Mouse (Mus musculus) limb, embryonic 14.5 days (tissue): ENCODE results near the gene Ccl26. TPM values are rescaled to one million over a fixed set of nuclear protein-coding genes. Genes with fewer than 3 reads are reported as not detected.
A peak's percentile ranks its signal among the peaks of the same experiment; 100 is the strongest.

Source experiments
- ATAC-seq: fragments of 200-750 bp; cut with Nextera tagmentation; 2 replicates; pipeline ENCODE4 v1.8.0; 2017; ENCODE audit warnings: low read depth, moderate number of reproducible peaks, moderate TSS enrichment; ENCODE audit not compliant: low FRiP score
- DNase-seq: peaks from one replicate; pipeline ENCODE4 v3.0.0-alpha.2; 2015; ENCODE audit warnings: low spot score
- H3K27ac ChIP-seq: fragments of 300-500 bp; sonication (generic); replicated peaks from 2 replicates; pipeline ENCODE4 v1.5.1; 2014; ENCODE audit warnings: low read depth, mild to moderate bottlenecking, low read length, moderate library complexity, mixed read lengths
- H3K27me3 ChIP-seq: fragments of 300-500 bp; sonication (generic); 2 replicates; pipeline ENCODE4 v1.6.1; 2014; ENCODE audit warnings: low read length, mixed read lengths; ENCODE audit not compliant: control insufficient read depth, insufficient read depth
- H3K36me3 ChIP-seq: fragments of 300-500 bp; sonication (generic); 2 replicates; pipeline ENCODE4 v1.6.1; 2014; ENCODE audit warnings: mild to moderate bottlenecking, low read length, moderate library complexity, mixed read lengths; ENCODE audit not compliant: control insufficient read depth, insufficient read depth
- H3K4me1 ChIP-seq: fragments of 300-500 bp; sonication (generic); 2 replicates; pipeline ENCODE4 v1.6.1; 2014; ENCODE audit warnings: antibody characterized with exemption, low read length, mixed read lengths; ENCODE audit not compliant: control insufficient read depth, insufficient read depth
- H3K4me2 ChIP-seq: fragments of 300-500 bp; sonication (generic); replicated peaks from 2 replicates; pipeline ENCODE4 v1.6.1; 2014; ENCODE audit warnings: low read depth, mild to moderate bottlenecking, low read length, moderate library complexity; ENCODE audit not compliant: severe bottlenecking
- H3K4me3 ChIP-seq: fragments of 300-500 bp; sonication (generic); replicated peaks from 2 replicates; pipeline ENCODE4 v1.5.1; 2014; ENCODE audit warnings: low read length
- H3K9ac ChIP-seq: fragments of 300-500 bp; sonication (generic); 2 replicates; pipeline ENCODE4 v1.6.1; 2014; ENCODE audit warnings: mild to moderate bottlenecking, low read depth, low read length, moderate library complexity; ENCODE audit not compliant: severe bottlenecking
- H3K9me3 ChIP-seq: fragments of 300-500 bp; sonication (generic); 2 replicates; pipeline ENCODE4 v1.6.1; 2016; ENCODE audit warnings: low read length; ENCODE audit not compliant: control insufficient read depth
- POLR2A ChIP-seq: fragments of 200-500 bp; IDR thresholded peaks from 2 replicates; pipeline ENCODE4 v1.8.0; 2012; ENCODE audit warnings: inconsistent platforms, mild to moderate bottlenecking, moderate library complexity, borderline replicate concordance; ENCODE audit not compliant: insufficient read depth, insufficient read length; ENCODE audit errors: extremely low read depth
- WGBS: fragments of 180-500 bp; shearing (Covaris S2); extraction: QIAGEN DNeasy Blood & Tissue Kit; methylation state at CpG from one replicate; pipeline ENCODE4 v1.1.7; 2014; 5-methylcytosine and 5-hydroxymethylcytosine counted together
- polyA plus RNA-seq, 2 experiments: library from polyadenylated mRNA; depleted of rRNA in 1 of 2; stranded (reverse) in 1 of 2; unstranded in 1 of 2; fragments of >200 nt; fragmentation: Nextera tagmentation in 1 of 2; extraction: Ambion mirVana in 1 of 2; gene quantifications; 2 replicates each; pipeline versions ENCODE4 v1.2.1 to v1.2.3; 2012 to 2014

Ccl26 gene
- polyA plus RNA-seq, 2 experiments, result not detected

- H3K9me3 ChIP-seq, result no peaks in the 10 kb centered on the region
- ATAC-seq (peak; percentile 39), DNase-seq (no peak)
- H3K27me3 ChIP-seq, result no peaks in the 10 kb centered on the region
- H3K27ac ChIP-seq, result peak overlapping the region; percentile 58; the same call in 1 of the 2 replicates
- H3K4me3 ChIP-seq, result no peak overlapping the region
- peaks cover 13% of the 10 kb centered on the region for H3K4me1 ChIP-seq
- 0 out of 2 replicates have a peak, but pooled peaks cover 2% of the 10 kb centered on the region for H3K36me3 ChIP-seq
- peak overlapping the region; percentile 13; the same call in 1 of the 2 replicates for H3K4me2 ChIP-seq
- WGBS, result 43% methylated on average over 11 of the region's 11 CpGs
- no peak for TF ChIP-seq POLR2A
- H3K9ac ChIP-seq, result no peak overlapping the region
These were observed 38.5 kb downstream of the Ccl26 start for GRCm38 (mm10) chr5:135524660-135525560.

GRCm38 (mm10) chr5:135524087-135524486 is 39.3 kb downstream of the Ccl26 start:
- TF ChIP-seq POLR2A, result no peak
- H3K4me3 ChIP-seq, result no peak overlapping the region
- DNase-seq (no peak), ATAC-seq (no peak)
- peaks cover 13% of the 10 kb centered on the region for H3K4me1 ChIP-seq
- H3K4me2 ChIP-seq, result no peak overlapping the region
- H3K27me3 ChIP-seq, result no peaks in the 10 kb centered on the region
- no peak overlapping the region for H3K27ac ChIP-seq
- WGBS, result 76% methylated on average over 2 of the region's 2 CpGs
- 0 out of 2 replicates have a peak, but pooled peaks cover 2% of the 10 kb centered on the region for H3K36me3 ChIP-seq
- no peaks in the 10 kb centered on the region for H3K9me3 ChIP-seq
- H3K9ac ChIP-seq, result no peak overlapping the region

GRCm38 (mm10) chr5:135522111-135522722 is 41.2 kb downstream of the Ccl26 start:
- H3K9ac ChIP-seq, result no peak overlapping the region
- no peak for TF ChIP-seq POLR2A
- H3K36me3 ChIP-seq, result no peaks in the 10 kb centered on the region
- H3K27ac ChIP-seq, result no peak overlapping the region
- ATAC-seq, result no peak
- H3K9me3 ChIP-seq, result no peaks in the 10 kb centered on the region
- DNase-seq, result no peak
- H3K4me3 ChIP-seq, result no peak overlapping the region
- H3K4me2 ChIP-seq, result no peak overlapping the region
- 73% methylated on average over 9 of the region's 9 CpGs for WGBS
- no peaks in the 10 kb centered on the region for H3K27me3 ChIP-seq
- H3K4me1 ChIP-seq, result peaks cover 13% of the 10 kb centered on the region

- Histone ChIP-seq H3K9me3 (peaks cover 10% of the 10 kb centered on the region; the same call in 1 of the 2 replicates), H3K4me1 (no peaks in the 10 kb centered on the region), H3K27me3 (no peaks in the 10 kb centered on the region), H3K4me3 (no peak overlapping the region), H3K27ac (no peak overlapping the region), H3K9ac (no peak overlapping the region), H3K4me2 (no peak overlapping the region), H3K36me3 (peaks cover 13% of the 10 kb centered on the region; the same call in 1 of the 2 replicates)
- 54% methylated on average over 5 of the region's 5 CpGs for WGBS
- peak; percentile 27; the same call in 1 of the 2 replicates for ATAC-seq
- peak; percentile 38 for DNase-seq
- TF ChIP-seq POLR2A, result no peak
These were observed 46.0 kb downstream of the Ccl26 start for GRCm38 (mm10) chr5:135517348-135517883.

GRCm38 (mm10) chr5:135513131-135513530 is 50.2 kb downstream of the Ccl26 start:
- Histone ChIP-seq H3K27ac (no peak overlapping the region), H3K4me2 (no peak overlapping the region), H3K9me3 (peaks cover 10% of the 10 kb centered on the region; the same call in 1 of the 2 replicates), H3K4me1 (peaks cover 15% of the 10 kb centered on the region), H3K4me3 (no peak overlapping the region), H3K36me3 (peaks cover 13% of the 10 kb centered on the region; the same call in 1 of the 2 replicates), H3K9ac (no peak overlapping the region), H3K27me3 (no peaks in the 10 kb centered on the region)
- 45% methylated on average over 4 of the region's 4 CpGs for WGBS
- no peak for TF ChIP-seq POLR2A
- DNase-seq, result no peak
- peak; percentile 76 for ATAC-seq
